Mouse (Mus musculus): ENCODE measurements around the gene Vac14. TPM values are rescaled to one million over a fixed set of nuclear protein-coding genes. Genes with fewer than 3 reads are reported as not detected.

Gene Vac14
- 1.9 TPM for polyA plus RNA-seq (2014; fragmentation: Illumina TruSeq; extraction: RNeasy Lipid Tissue Mini Kit (QIAGEN cat#74804); ENCODE audit: low read depth, low replicate concordance)

DNA sequence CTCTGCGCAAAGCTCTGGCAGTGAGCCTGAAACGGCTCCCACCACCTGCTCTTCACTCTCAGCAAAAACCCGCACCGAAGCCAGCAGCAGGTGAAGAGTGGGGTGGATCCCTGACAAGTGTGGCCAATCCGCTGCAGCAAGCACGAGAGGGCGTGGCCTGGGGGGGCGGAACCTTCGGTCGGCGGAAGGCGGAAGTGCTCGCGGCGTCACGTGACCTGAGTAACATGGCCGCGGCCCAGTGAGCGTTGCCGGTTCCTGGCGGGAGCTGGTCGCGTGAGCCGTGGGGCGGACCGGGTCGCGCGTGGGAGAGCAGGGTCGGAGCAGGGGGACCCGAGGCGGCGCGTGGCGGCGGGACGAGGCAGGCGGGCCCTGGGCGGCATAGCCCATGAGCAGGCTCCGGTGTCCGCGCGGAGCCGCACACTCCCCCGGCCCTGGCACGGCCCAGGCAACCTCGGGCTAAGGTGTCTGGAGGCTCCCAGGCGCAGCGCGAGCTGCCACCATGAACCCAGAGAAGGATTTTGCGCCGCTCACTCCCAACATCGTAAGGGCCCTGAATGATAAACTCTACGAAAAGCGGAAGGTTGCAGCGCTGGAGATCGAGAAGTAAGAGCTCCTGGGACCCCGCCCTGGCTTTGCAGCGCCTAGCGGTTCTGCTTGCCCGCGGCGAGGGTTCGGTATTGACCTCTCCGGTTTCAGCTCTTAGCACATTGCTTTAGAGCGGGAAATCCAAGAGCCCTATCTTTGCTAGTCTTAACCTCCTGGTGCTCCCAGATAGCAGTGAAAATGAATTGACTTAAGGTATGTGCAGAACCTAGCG is at the start of gene Vac14:
Gene Vac14, plus strand, starts transcription at position 195 of the 817 bp plus-strand sequence.

DNA sequence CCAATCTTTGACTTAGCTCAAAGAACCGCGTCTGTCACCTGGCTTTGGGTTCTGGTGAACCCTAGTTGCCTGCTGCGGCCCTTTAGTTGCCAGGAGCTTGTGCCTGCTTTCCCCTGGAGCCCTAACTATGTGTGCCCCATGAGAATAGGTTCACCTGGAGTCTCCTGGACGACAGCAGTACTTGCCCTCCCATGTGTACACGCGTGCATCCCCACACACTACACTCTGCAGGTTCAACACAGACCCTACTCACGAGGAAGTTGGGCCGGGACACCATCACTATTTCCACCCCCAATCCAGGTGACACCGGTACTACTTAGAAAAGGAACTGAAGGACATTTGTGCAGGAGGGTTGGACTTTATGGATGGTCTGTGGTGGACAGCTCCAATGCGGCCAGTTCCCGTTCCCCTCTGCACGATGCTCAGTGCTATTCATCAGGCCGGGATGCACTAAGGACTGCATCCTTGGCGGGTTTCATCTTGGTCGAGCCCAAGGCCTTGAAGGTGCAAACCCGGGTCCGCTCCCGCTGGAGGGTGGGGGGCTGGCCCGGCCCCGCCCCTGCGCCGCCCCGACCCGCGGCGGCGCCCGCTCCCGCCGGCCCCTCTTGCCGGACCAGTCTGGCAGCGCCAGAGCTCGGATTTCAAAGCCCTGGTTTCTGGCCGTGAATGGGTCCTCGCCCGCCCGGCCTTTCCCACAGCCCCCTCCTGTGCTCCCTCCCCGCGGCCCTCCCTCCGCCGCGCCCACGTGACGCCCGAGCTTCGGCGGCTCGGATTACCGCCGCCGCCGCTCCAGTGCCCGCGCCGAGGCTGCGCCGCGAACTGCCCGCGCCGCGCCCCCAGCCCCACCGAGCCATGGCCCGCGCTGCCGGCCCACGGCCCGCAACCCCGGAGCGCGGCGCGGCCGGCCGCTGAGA is 102.6 kb downstream of the Vac14 start, which contains the start of gene Mtss1l:
Gene Mtss1l, plus strand, starts transcription at position 792 of the 914 bp plus-strand sequence.

Other genes with a start within 250 kb of the Vac14 start
- 0.88 TPM for gene Mtss1l, start 102.9 kb downstream of the Vac14 start, polyA plus RNA-seq (2014; fragmentation: Illumina TruSeq; extraction: RNeasy Lipid Tissue Mini Kit (QIAGEN cat#74804); ENCODE audit: low read depth, low replicate concordance)
- not detected for gene Il34, start 187.3 kb downstream of the Vac14 start, polyA plus RNA-seq (2014; fragmentation: Illumina TruSeq; extraction: RNeasy Lipid Tissue Mini Kit (QIAGEN cat#74804); ENCODE audit: low read depth, low replicate concordance)
- 25.9 TPM for gene Cog4, start 228.0 kb downstream of the Vac14 start, polyA plus RNA-seq (2014; fragmentation: Illumina TruSeq; extraction: RNeasy Lipid Tissue Mini Kit (QIAGEN cat#74804); ENCODE audit: low read depth, low replicate concordance)
- gene Sf3b3, start 228.2 kb downstream of the Vac14 start, polyA plus RNA-seq (2014; fragmentation: Illumina TruSeq; extraction: RNeasy Lipid Tissue Mini Kit (QIAGEN cat#74804); ENCODE audit: low read depth, low replicate concordance), result 26.2 TPM